Mouse (Mus musculus): ENCODE data around the gene Lamtor5.
"Not testable (repeated sequence)": the region's sequence is repeated elsewhere in the genome, so short reads cannot be mapped to it uniquely, and the experiment has no call there.

The Lamtor5 gene

GRCm38 (mm10) chr3:107272433-107272832, 6.2 kb upstream of the Lamtor5 start:
- no peak for DNase-seq

GRCm38 (mm10) chr3:107273820-107274219, 4.8 kb upstream of the Lamtor5 start:
- peak; percentile 49 for DNase-seq

GRCm38 (mm10) chr3:107275351-107275750, 3.3 kb upstream of the Lamtor5 start:
- no peak for DNase-seq

- no peak for DNase-seq
Measured at GRCm38 (mm10) chr3:107275996-107276395, 2.7 kb upstream of the Lamtor5 start.

- DNase-seq, result no peak
Measured at GRCm38 (mm10) chr3:107276626-107277025, 2.0 kb upstream of the Lamtor5 start.

- DNase-seq, result no peak
Measured at GRCm38 (mm10) chr3:107286123-107286522, 7.5 kb downstream of the Lamtor5 start.

- DNase-seq, result no peak
Measured at GRCm38 (mm10) chr3:107287346-107287745, 8.7 kb downstream of the Lamtor5 start.

GRCm38 (mm10) chr3:107290764-107291381, 12.2 kb downstream of the Lamtor5 start, which contains the start of gene Slc16a4:
TSS of gene Slc16a4 (plus strand) at chr3:107291230.
- DNase-seq, result peak; percentile 46

GRCm38 (mm10) chr3:107295672-107296360, 17.2 kb downstream of the Lamtor5 start:
- DNase-seq, result no peak

GRCm38 (mm10) chr3:107296917-107297316, 18.3 kb downstream of the Lamtor5 start:
- DNase-seq, result not testable (repeated sequence)

- no peak for DNase-seq
Measured at GRCm38 (mm10) chr3:107317338-107317737, 38.7 kb downstream of the Lamtor5 start.

- no peak for DNase-seq
Measured at GRCm38 (mm10) chr3:107321141-107321540, 42.5 kb downstream of the Lamtor5 start.

GRCm38 (mm10) chr3:107321776-107322175, 43.1 kb downstream of the Lamtor5 start:
- DNase-seq, result no peak

- DNase-seq, result no peak
Measured at GRCm38 (mm10) chr3:107326442-107326841, 47.8 kb downstream of the Lamtor5 start.

- DNase-seq, result no peak
Measured at GRCm38 (mm10) chr3:107330503-107331424, 52.1 kb downstream of the Lamtor5 start.

- no peak for DNase-seq
Measured at GRCm38 (mm10) chr3:107331746-107332126, 53.1 kb downstream of the Lamtor5 start.

- peak; percentile 65 for DNase-seq
Measured at GRCm38 (mm10) chr3:107332127-107332959, 53.7 kb downstream of the Lamtor5 start.

GRCm38 (mm10) chr3:107332960-107333380, 54.3 kb downstream of the Lamtor5 start:
- DNase-seq, result peak; percentile 97
